Mouse (Mus musculus) embryo, embryonic 11.5 days (tissue): ENCODE data around the gene St6galnac5.
A peak's percentile ranks its signal among the peaks of the same experiment; 100 is the strongest.

Experiments used
- DNase-seq: peaks from one replicate; pipeline ENCODE4 v3.0.0-alpha.2; 2012; ENCODE audit warnings: low read depth, low spot score

The St6galnac5 gene

GRCm38 (mm10) chr3:152867654-152868525 is 114.2 kb downstream of the St6galnac5 start:
- DNase-seq, result no peak

GRCm38 (mm10) chr3:152866035-152866965 is 115.7 kb downstream of the St6galnac5 start:
- DNase-seq, result no peak

GRCm38 (mm10) chr3:152861978-152862377 is 120.1 kb downstream of the St6galnac5 start:
- no peak for DNase-seq

GRCm38 (mm10) chr3:152861450-152861849 is 120.6 kb downstream of the St6galnac5 start:
- no peak for DNase-seq

GRCm38 (mm10) chr3:152856095-152856494 is 126.0 kb downstream of the St6galnac5 start:
- DNase-seq, result no peak

- no peak for DNase-seq
These were observed 126.9 kb downstream of the St6galnac5 start for GRCm38 (mm10) chr3:152855006-152855614.

GRCm38 (mm10) chr3:152843925-152844324 is 138.1 kb downstream of the St6galnac5 start:
- DNase-seq, result no peak

GRCm38 (mm10) chr3:152842648-152843047 is 139.4 kb downstream of the St6galnac5 start:
- no peak for DNase-seq

- no peak for DNase-seq
These were observed 140.8 kb downstream of the St6galnac5 start for GRCm38 (mm10) chr3:152841264-152841663.

GRCm38 (mm10) chr3:152837938-152838337 is 144.1 kb downstream of the St6galnac5 start:
- DNase-seq, result no peak

GRCm38 (mm10) chr3:152837407-152837806 is 144.6 kb downstream of the St6galnac5 start:
- no peak for DNase-seq

GRCm38 (mm10) chr3:152832436-152832835 is 149.6 kb downstream of the St6galnac5 start:
- DNase-seq, result no peak

GRCm38 (mm10) chr3:152831974-152832373 is 150.1 kb downstream of the St6galnac5 start:
- no peak for DNase-seq

- no peak for DNase-seq
These were observed 150.7 kb downstream of the St6galnac5 start for GRCm38 (mm10) chr3:152831377-152831776.

GRCm38 (mm10) chr3:152821202-152821601 is 160.8 kb downstream of the St6galnac5 start:
- peak; percentile 46 for DNase-seq

- DNase-seq, result no peak
These were observed 161.6 kb downstream of the St6galnac5 start for GRCm38 (mm10) chr3:152820406-152820805.

GRCm38 (mm10) chr3:152815110-152815509 is 166.9 kb downstream of the St6galnac5 start:
- no peak for DNase-seq

GRCm38 (mm10) chr3:152813905-152814304 is 168.1 kb downstream of the St6galnac5 start:
- DNase-seq, result no peak

GRCm38 (mm10) chr3:152799738-152800431 is 182.2 kb downstream of the St6galnac5 start:
- DNase-seq, result no peak

GRCm38 (mm10) chr3:152797354-152797753 is 184.7 kb downstream of the St6galnac5 start:
- no peak for DNase-seq

GRCm38 (mm10) chr3:152796216-152796615 is 185.8 kb downstream of the St6galnac5 start:
- no peak for DNase-seq
